26 mouse cellular contexts compared by ENCODE assay signal in genomic region chr15:59225637-59226036, GRCm38 (mm10).
"Had no signal": no experiment of that assay in that cellular context is flagged by ENCODE, and none has a peak within 500 bp of the region (broad histone marks: within the 10 kb centered on the region; RNA-seq: fewer than 3 reads in every experiment).

No protein-coding gene starts in this region.

- DNase-seq: gastrocnemius, adult 2 months; gastrocnemius, postnatal 10 days; gastrocnemius, postnatal 25 days; heart, adult 18-20 months; heart, postnatal 14 days; heart, postnatal 36 days; kidney, adult 11 months; kidney, adult 2 months; kidney, adult 9 months; kidney, postnatal 10 days; kidney, postnatal 25 days; kidney, postnatal 4 days; layer of hippocampus, postnatal 36 days; left cerebral cortex, postnatal 4 days had no signal

- ATAC-seq: hindbrain, postnatal 0 days; intestine, embryonic 16.5 days; liver, embryonic 12.5 days had no signal

- H3K9me3 ChIP-seq: heart, embryonic 15.5 days; hindbrain, embryonic 13.5 days; hindbrain, embryonic 15.5 days; kidney, embryonic 15.5 days; limb, embryonic 13.5 days; limb, embryonic 15.5 days; liver, embryonic 12.5 days had no signal

- H3K4me1 ChIP-seq: hindbrain, embryonic 13.5 days; hindbrain, embryonic 15.5 days; kidney, embryonic 15.5 days; limb, embryonic 13.5 days; limb, embryonic 15.5 days; liver, embryonic 12.5 days had no signal

- H3K27me3 ChIP-seq: heart, embryonic 13.5 days; heart, embryonic 15.5 days; hindbrain, embryonic 13.5 days; hindbrain, embryonic 15.5 days; kidney, embryonic 15.5 days; limb, embryonic 13.5 days; limb, embryonic 15.5 days; liver, embryonic 12.5 days had no signal

- H3K27ac ChIP-seq: gastrocnemius, adult 2 months; heart, embryonic 13.5 days; heart, embryonic 15.5 days; hindbrain, embryonic 13.5 days; hindbrain, embryonic 15.5 days; hindbrain, postnatal 0 days; kidney, embryonic 15.5 days; layer of hippocampus, adult 2 months; limb, embryonic 13.5 days; limb, embryonic 15.5 days; liver, embryonic 12.5 days; liver, embryonic 14.5 days had no signal

- H3K36me3 ChIP-seq: heart, embryonic 13.5 days; heart, embryonic 15.5 days; hindbrain, embryonic 13.5 days; hindbrain, embryonic 15.5 days; kidney, embryonic 15.5 days; limb, embryonic 13.5 days; limb, embryonic 15.5 days; liver, embryonic 12.5 days had no signal

- H3K4me3 ChIP-seq: gastrocnemius, adult 2 months; heart, embryonic 13.5 days; heart, embryonic 15.5 days; hindbrain, embryonic 13.5 days; hindbrain, embryonic 15.5 days; kidney, embryonic 15.5 days; layer of hippocampus, adult 2 months; limb, embryonic 13.5 days; limb, embryonic 15.5 days; liver, embryonic 12.5 days had no signal
